Comparison of ENCODE assay signal across 8 mouse cellular contexts in genomic region chr11:50443259-50444065, GRCm38 (mm10). TPM values are rescaled to one million over a fixed set of nuclear protein-coding genes. Genes with fewer than 3 reads are reported as not detected.
DNase-seq lines count a peak whose midpoint lies in the region; ATAC-seq lines count a peak whose summit lies in the region.

No protein-coding gene starts in this region.

- H3K4me3 ChIP-seq in hindbrain, embryonic 11.5 days (ENCODE audit: low read depth, low read length): no peak overlapping the region
- H3K4me3 ChIP-seq in hindbrain, embryonic 10.5 days: no peak overlapping the region
- no peak overlapping the region for H3K4me3 ChIP-seq in hindbrain, embryonic 14.5 days (replicated peaks; ENCODE audit: low read length)

- peak; percentile 74 for DNase-seq in hindbrain, embryonic 11.5 days (ENCODE audit: low spot score)
- DNase-seq in hindbrain, embryonic 10.5 days (ENCODE audit: low spot score): no peak
- DNase-seq in 416B (ENCODE audit: low read depth): peak; percentile 57
- peak; percentile 27 for DNase-seq in Muller cell, postnatal 12 days (ENCODE audit: inconsistent ontology term)
- DNase-seq in hindbrain, embryonic 14.5 days (ENCODE audit: low spot score): peak; percentile 90
- no peak for DNase-seq in B cell, adult 2 months
- no peak for DNase-seq in ovary, postnatal 10 days (ENCODE audit: low spot score)
- DNase-seq in adrenal gland, postnatal 14 days: no peak

- no peak overlapping the region for H3K27ac ChIP-seq in hindbrain, embryonic 11.5 days (ENCODE audit: low read depth, low read length)
- H3K27ac ChIP-seq in hindbrain, embryonic 10.5 days: no peak overlapping the region
- no peak overlapping the region for H3K27ac ChIP-seq in hindbrain, embryonic 14.5 days

- H3K4me2 ChIP-seq in hindbrain, embryonic 11.5 days (replicated peaks; ENCODE audit: low read depth, low read length): no peak overlapping the region
- H3K4me2 ChIP-seq in hindbrain, embryonic 14.5 days (replicated peaks): no peak overlapping the region

- no peak for ATAC-seq in hindbrain, embryonic 11.5 days (ENCODE audit: low FRiP score)
- ATAC-seq in hindbrain, embryonic 14.5 days (ENCODE audit: low FRiP score): no peak

- no peaks in the 10 kb centered on the region for H3K36me3 ChIP-seq in hindbrain, embryonic 11.5 days (ENCODE audit: control insufficient read depth, insufficient read depth, low read length)
- no peaks in the 10 kb centered on the region for H3K36me3 ChIP-seq in hindbrain, embryonic 10.5 days
- no peaks in the 10 kb centered on the region for H3K36me3 ChIP-seq in hindbrain, embryonic 14.5 days (replicated peaks; ENCODE audit: control insufficient read depth, insufficient read depth)

- no peaks in the 10 kb centered on the region for H3K27me3 ChIP-seq in hindbrain, embryonic 11.5 days (ENCODE audit: control insufficient read depth, insufficient read depth, low read length)
- peaks cover 4% of the 10 kb centered on the region; the same call in 1 of the 2 replicates for H3K27me3 ChIP-seq in hindbrain, embryonic 10.5 days (ENCODE audit: insufficient read depth, poor library complexity, severe bottlenecking)
- H3K27me3 ChIP-seq in hindbrain, embryonic 14.5 days (ENCODE audit: control insufficient read depth, insufficient read depth, low read length): no peaks in the 10 kb centered on the region

- H3K4me1 ChIP-seq in hindbrain, embryonic 11.5 days (replicated peaks; ENCODE audit: control insufficient read depth, insufficient read depth, low read length): no peaks in the 10 kb centered on the region
- no peaks in the 10 kb centered on the region for H3K4me1 ChIP-seq in hindbrain, embryonic 10.5 days (replicated peaks)
- H3K4me1 ChIP-seq in hindbrain, embryonic 14.5 days (replicated peaks; ENCODE audit: control insufficient read depth, insufficient read depth, low read length): no peaks in the 10 kb centered on the region

- H3K9me3 ChIP-seq in hindbrain, embryonic 11.5 days (ENCODE audit: control insufficient read depth, low read length): no peaks in the 10 kb centered on the region
- no peaks in the 10 kb centered on the region for H3K9me3 ChIP-seq in hindbrain, embryonic 10.5 days
- no peaks in the 10 kb centered on the region for H3K9me3 ChIP-seq in hindbrain, embryonic 14.5 days (ENCODE audit: control insufficient read depth, low read length)

- 76% methylated on average over 5 of the region's 5 CpGs for WGBS in hindbrain, embryonic 11.5 days
- 72% methylated on average over 5 of the region's 5 CpGs for WGBS in hindbrain, embryonic 10.5 days
- WGBS in hindbrain, embryonic 14.5 days: 73% methylated on average over 5 of the region's 5 CpGs

- no peak overlapping the region for H3K9ac ChIP-seq in hindbrain, embryonic 11.5 days (ENCODE audit: low read depth, low read length)
- H3K9ac ChIP-seq in hindbrain, embryonic 14.5 days: no peak overlapping the region

RNA-seq across cellular contexts. Expression of gene Rufy1, which starts 12.5 kb away (rescaled TPM):
- polyA plus RNA-seq in hindbrain, embryonic 11.5 days (2014; fragmentation: Nextera tagmentation; extraction: Ambion mirVana): 25.9 and 29.9 TPM in 2 replicates
- polyA plus RNA-seq in hindbrain, embryonic 10.5 days (2016; fragmentation: Nextera tagmentation; extraction: Ambion mirVana): 20.9 and 22.5 TPM in 2 replicates
- 27.0 and 27.7 TPM in 2 replicates for polyA plus RNA-seq in hindbrain, embryonic 14.5 days (2014; fragmentation: Nextera tagmentation; extraction: Ambion mirVana)
- 27.1 and 29.5 TPM in 2 replicates for total RNA-seq in adrenal gland, postnatal 14 days (2021)

Comparison
In these comparisons a context has a peak if more than half of its experiments do, and no peak if none do; other contexts are left out.
1. DNase-seq: peak in hindbrain, embryonic 11.5 days (single experiment), 416B (single experiment), Muller cell, postnatal 12 days (single experiment) and hindbrain, embryonic 14.5 days (single experiment); none in hindbrain, embryonic 10.5 days (single experiment), B cell, adult 2 months (0 of 2), ovary, postnatal 10 days (single experiment) and adrenal gland, postnatal 14 days (single experiment).